Mouse (Mus musculus) bone marrow macrophage, adult 2 months (primary cell): ENCODE results near the gene Rpsa.

Experiments used
- CTCF ChIP-seq: IDR thresholded peaks from 2 replicates; pipeline ENCODE4 v1.5.1; 2012; ENCODE audit warnings: low read depth, mild to moderate bottlenecking, low read length, moderate library complexity
- POLR2A ChIP-seq: IDR thresholded peaks from 2 replicates; pipeline ENCODE4 v1.6.1; 2012; ENCODE audit warnings: mild to moderate bottlenecking, low read depth, low read length, borderline replicate concordance

- TF ChIP-seq CTCF (no peak), POLR2A (no peak)
Measured at GRCm38 (mm10) chr9:120113456-120113855, 14.0 kb upstream of the Rpsa start.
